In genomic region chr9:49229054-49229453, GRCm38 (mm10) we compare ENCODE assay signal across 27 mouse cellular contexts. TPM values are rescaled to one million over a fixed set of nuclear protein-coding genes. Genes with fewer than 3 reads are reported as not detected.
DNase-seq lines count a peak whose midpoint lies in the region; ATAC-seq and TF ChIP-seq lines count a peak whose summit lies in the region.
"Had no signal": no experiment of that assay in that cellular context is flagged by ENCODE, and none has a peak within 500 bp of the region (broad histone marks: within the 10 kb centered on the region; RNA-seq: fewer than 3 reads in every experiment).

No protein-coding gene starts in this region.

- TF ChIP-seq CTCF in heart, adult 2 months (IDR thresholded peaks at IDR 0.05), result no peak
- no peak for TF ChIP-seq CTCF in cerebellum, adult 2 months (IDR thresholded peaks at IDR 0.05; ENCODE audit: borderline replicate concordance, insufficient read depth, low read depth, low read length)

- no peaks in the 10 kb centered on the region for H3K27me3 ChIP-seq in heart, adult 2 months (ENCODE audit: control insufficient read depth, insufficient read depth, low read length)
- no peaks in the 10 kb centered on the region for H3K27me3 ChIP-seq in heart, embryonic 12.5 days (replicated peaks)
- H3K27me3 ChIP-seq in cerebellum, adult 2 months (ENCODE audit: control insufficient read depth, insufficient read depth, low read length), result no peaks in the 10 kb centered on the region
- H3K27me3 ChIP-seq: embryonic facial prominence, embryonic 15.5 days; heart, embryonic 15.5 days; hindbrain, embryonic 12.5 days had no signal

- no peak for DNase-seq in heart, adult 2 months
- peak; percentile 21 to 67 for DNase-seq in left cerebral cortex, postnatal 25 days (ENCODE audit: low spot score in 2 of 2)
- no peak for DNase-seq in left cerebral cortex, adult 18-20 months (ENCODE audit: low spot score in 2 of 2)
- peak; percentile 11 to 14 for DNase-seq in left cerebral cortex, postnatal 36 days (ENCODE audit: low spot score in 2 of 2)
- DNase-seq in cerebellum, adult 2 months, result no peak
- DNase-seq: adrenal gland, adult 2 months; adrenal gland, postnatal 25 days; cerebellum, adult 8-10 months; cerebellum, postnatal 14 days; embryo, embryonic 11 days; gastrocnemius, adult 2 months; gastrocnemius, postnatal 25 days; heart, postnatal 4 days had no signal

- 67% methylated on average over 2 of the region's 2 CpGs for WGBS in heart, adult 2 months
- 66% methylated on average over 2 of the region's 2 CpGs for whole genome bisulfite sequencing in heart, embryonic 12.5 days
- WGBS in cerebellum, adult 2 months, result 96% methylated on average over 2 of the region's 2 CpGs

- no peak overlapping the region for H3K9ac ChIP-seq in heart, adult 2 months (ENCODE audit: low read depth, low read length)
- H3K9ac ChIP-seq in heart, embryonic 12.5 days, result no peak overlapping the region
- H3K9ac ChIP-seq: embryonic facial prominence, embryonic 15.5 days; heart, embryonic 15.5 days; hindbrain, embryonic 12.5 days had no signal

- no peak for ATAC-seq in heart, embryonic 12.5 days (ENCODE audit: insufficient number of reproducible peaks, low FRiP score)
- ATAC-seq: forebrain, embryonic 14.5 days; hindbrain, embryonic 16.5 days; inflammation-experienced regulatory T-cells, adult 6 months had no signal

- TF ChIP-seq POLR2A in heart, adult 2 months (IDR thresholded peaks at IDR 0.05; ENCODE audit: insufficient read depth, low read depth, low read length), result no peak
- no peak for TF ChIP-seq POLR2A in cerebellum, adult 2 months (IDR thresholded peaks at IDR 0.05; ENCODE audit: borderline replicate concordance, insufficient read depth, low read length)

- no peak for TF ChIP-seq EP300 in heart, adult 2 months (IDR thresholded peaks at IDR 0.05; ENCODE audit: insufficient read depth, low read depth, low read length)

- H3K9me3 ChIP-seq in heart, embryonic 12.5 days (replicated peaks), result no peaks in the 10 kb centered on the region
- H3K9me3 ChIP-seq: embryonic facial prominence, embryonic 15.5 days; forebrain, embryonic 10.5 days; heart, embryonic 10.5 days; heart, embryonic 15.5 days; hindbrain, embryonic 12.5 days had no signal

- no peaks in the 10 kb centered on the region for H3K79me2 ChIP-seq in heart, adult 2 months (replicated peaks; ENCODE audit: control insufficient read depth, insufficient read depth, low read length)

- intact Hi-C loops in heart, adult 2 months (cut with DNase I), result no loop called here
- intact Hi-C loops in left cerebral cortex, postnatal 25 days (cut with DNase I), result loop anchor here (10.0 kb wide), 1 partner anchor 356 kb away; no protein-coding TSS in a partner anchor
- intact Hi-C loops in left cerebral cortex, postnatal 36 days (cut with DNase I), result no loop called here

- no peaks in the 10 kb centered on the region for H3K36me3 ChIP-seq in heart, adult 2 months (ENCODE audit: control insufficient read depth, insufficient read depth, low read length)
- H3K36me3 ChIP-seq in heart, embryonic 12.5 days, result no peaks in the 10 kb centered on the region
- H3K36me3 ChIP-seq: embryonic facial prominence, embryonic 15.5 days; forebrain, embryonic 10.5 days; heart, embryonic 10.5 days; heart, embryonic 15.5 days; hindbrain, embryonic 12.5 days had no signal

- H3K4me2 ChIP-seq in heart, embryonic 12.5 days, result no peak overlapping the region
- H3K4me2 ChIP-seq: embryonic facial prominence, embryonic 15.5 days; heart, embryonic 15.5 days; hindbrain, embryonic 12.5 days had no signal

- peak overlapping the region; percentile 58 for H3K27ac ChIP-seq in heart, adult 2 months
- no peak overlapping the region for H3K27ac ChIP-seq in heart, embryonic 12.5 days (ENCODE audit: poor library complexity, severe bottlenecking)
- no peak overlapping the region for H3K27ac ChIP-seq in cerebellum, adult 2 months (ENCODE audit: insufficient read depth, low read length)
- H3K27ac ChIP-seq: embryonic facial prominence, embryonic 15.5 days; forebrain, embryonic 10.5 days; gastrocnemius, adult 2 months; heart, embryonic 10.5 days; heart, embryonic 15.5 days; hindbrain, embryonic 12.5 days had no signal

- no peaks in the 10 kb centered on the region for H3K4me1 ChIP-seq in heart, adult 2 months (ENCODE audit: control insufficient read depth, insufficient read depth, low read length)
- H3K4me1 ChIP-seq in heart, embryonic 12.5 days (replicated peaks), result no peaks in the 10 kb centered on the region; the same call in 1 of the 2 replicates
- H3K4me1 ChIP-seq in cerebellum, adult 2 months (ENCODE audit: control insufficient read depth, insufficient read depth, low read length), result no peaks in the 10 kb centered on the region
- H3K4me1 ChIP-seq: embryonic facial prominence, embryonic 15.5 days; forebrain, embryonic 10.5 days; heart, embryonic 10.5 days; heart, embryonic 15.5 days; hindbrain, embryonic 12.5 days had no signal

- H3K4me3 ChIP-seq in heart, adult 2 months, result no peak overlapping the region
- no peak overlapping the region for H3K4me3 ChIP-seq in heart, embryonic 12.5 days
- H3K4me3 ChIP-seq in cerebellum, adult 2 months (replicated peaks; ENCODE audit: insufficient read depth, low read depth, low read length), result no peak overlapping the region
- H3K4me3 ChIP-seq: embryonic facial prominence, embryonic 15.5 days; erythroblast, embryonic 14.5 days; forebrain, embryonic 10.5 days; gastrocnemius, adult 2 months; heart, embryonic 10.5 days; heart, embryonic 15.5 days; hindbrain, embryonic 12.5 days had no signal

RNA-seq across cellular contexts. Expression of gene Gm4894, which starts 21.3 kb away (rescaled TPM):
- total RNA-seq in heart, adult 2 months (2021), result not detected
- not detected in 2 replicates for polyA plus RNA-seq in heart, adult 2 months (2012; rRNA removed)
- not detected in 2 replicates for polyA plus RNA-seq in heart, embryonic 12.5 days (2016; fragmentation: Nextera tagmentation; extraction: Ambion mirVana)
- total RNA-seq in left cerebral cortex, postnatal 25 days (2021), result not detected
- not detected for total RNA-seq in left cerebral cortex, adult 18-20 months (2021)
- total RNA-seq in left cerebral cortex, postnatal 36 days (2021), result not detected
- not detected in 2 replicates for polyA plus RNA-seq in cerebellum, adult 2 months (2012; rRNA removed)
- total RNA-seq: adrenal gland, adult 2 months; adrenal gland, postnatal 25 days; common myeloid progenitor, adult 5-6 weeks; ES-E14; gastrocnemius, adult 2 months; gastrocnemius, postnatal 25 days; granulocyte monocyte progenitor cell, adult 5-6 weeks; heart, postnatal 4 days had no signal
- polyA plus RNA-seq: adrenal gland, adult 2 months; embryonic facial prominence, embryonic 11.5 days; embryonic facial prominence, embryonic 15.5 days; erythroblast, embryonic 14.5 days; forebrain, embryonic 10.5 days; forebrain, embryonic 14.5 days; heart, embryonic 10.5 days; heart, embryonic 15.5 days; hindbrain, embryonic 12.5 days; hindbrain, embryonic 16.5 days; inflammation-experienced regulatory T-cells, adult 6 months had no signal

Comparison
In these comparisons a context has a peak if more than half of its experiments do, and no peak if none do; other contexts are left out.
1. DNase-seq: peak in left cerebral cortex, postnatal 25 days (2 of 2) and left cerebral cortex, postnatal 36 days (2 of 2); none in heart, adult 2 months (0 of 2), left cerebral cortex, adult 18-20 months (0 of 2) and cerebellum, adult 2 months (0 of 2).